Mouse (Mus musculus) midbrain, postnatal 0 days (tissue): ENCODE measurements around the gene Gpatch1. TPM values are rescaled to one million over a fixed set of nuclear protein-coding genes. Genes with fewer than 3 reads are reported as not detected.

Experiments
- ATAC-seq: fragments of 200-750 bp; cut with Nextera tagmentation; 2 replicates; pipeline ENCODE4 v1.8.0; 2017; ENCODE audit warnings: moderate number of reproducible peaks, mild to moderate bottlenecking, moderate TSS enrichment, moderate library complexity; ENCODE audit not compliant: low FRiP score
- DNase-seq: peaks from one replicate; pipeline ENCODE4 v3.0.0-alpha.2; 2015; ENCODE audit warnings: low spot score
- H3K27ac ChIP-seq: fragments of 300-500 bp; sonication (generic); 2 replicates; pipeline ENCODE4 v1.5.1; 2014; ENCODE audit warnings: low read depth, mild to moderate bottlenecking, low read length, mixed read lengths
- H3K27me3 ChIP-seq: fragments of 300-500 bp; sonication (generic); 2 replicates; pipeline ENCODE4 v1.6.1; 2014; ENCODE audit warnings: low read length, control low read depth, mixed read lengths; ENCODE audit not compliant: insufficient read depth
- H3K36me3 ChIP-seq: fragments of 300-500 bp; sonication (generic); 2 replicates; pipeline ENCODE4 v1.6.1; 2014; ENCODE audit warnings: low read length, control low read depth, mixed read lengths; ENCODE audit not compliant: insufficient read depth
- H3K4me1 ChIP-seq: fragments of 300-500 bp; sonication (generic); 2 replicates; pipeline ENCODE4 v1.6.1; 2014; ENCODE audit warnings: mild to moderate bottlenecking, control low read depth, antibody characterized with exemption, low read length, mixed read lengths; ENCODE audit not compliant: insufficient read depth
- H3K4me2 ChIP-seq: fragments of 300-500 bp; sonication (generic); 2 replicates; pipeline ENCODE4 v1.6.1; 2014; ENCODE audit warnings: low read depth, mild to moderate bottlenecking, low read length, mixed read lengths; ENCODE audit not compliant: poor library complexity, severe bottlenecking
- H3K4me3 ChIP-seq: fragments of 300-500 bp; sonication (generic); 2 replicates; pipeline ENCODE4 v1.5.1; 2014; ENCODE audit warnings: low read depth, mild to moderate bottlenecking, low read length, moderate library complexity
- H3K9ac ChIP-seq: fragments of 300-500 bp; sonication (generic); replicated peaks from 2 replicates; pipeline ENCODE4 v1.6.1; 2014; ENCODE audit warnings: mild to moderate bottlenecking, low read length, moderate library complexity, mixed read lengths; ENCODE audit not compliant: poor library complexity, severe bottlenecking
- H3K9me3 ChIP-seq: fragments of 300-500 bp; sonication (generic); 2 replicates; pipeline ENCODE4 v1.6.1; 2016; ENCODE audit warnings: low read length, control low read depth
- CTCF ChIP-seq: IDR thresholded peaks from 2 replicates; pipeline ENCODE4 v1.5.1; 2016; ENCODE audit warnings: antibody characterized with exemption, mild to moderate bottlenecking
- WGBS: fragments of 180-500 bp; shearing (Covaris S2); extraction: QIAGEN DNeasy Blood & Tissue Kit; methylation state at CpG from one replicate; pipeline ENCODE4 v1.1.7; 2014; 5-methylcytosine and 5-hydroxymethylcytosine counted together
- polyA plus RNA-seq: library from polyadenylated mRNA; unstranded; fragments of >200 nt; fragmentation: Nextera tagmentation; extraction: Ambion mirVana; gene quantifications from 2 replicates; pipeline ENCODE4 v1.2.1, GENCODE M21; 2015
- total RNA-seq: library from RNA; depleted of rRNA; stranded (reverse); fragments of >200 nt; gene quantifications from 2 replicates; pipeline ENCODE4 v1.2.3, GENCODE M21; 2014

Gpatch1 gene
- total and polyA plus RNA-seq, 2 experiments from 2014 or later = 8.0 to 21.9 TPM

DNA sequence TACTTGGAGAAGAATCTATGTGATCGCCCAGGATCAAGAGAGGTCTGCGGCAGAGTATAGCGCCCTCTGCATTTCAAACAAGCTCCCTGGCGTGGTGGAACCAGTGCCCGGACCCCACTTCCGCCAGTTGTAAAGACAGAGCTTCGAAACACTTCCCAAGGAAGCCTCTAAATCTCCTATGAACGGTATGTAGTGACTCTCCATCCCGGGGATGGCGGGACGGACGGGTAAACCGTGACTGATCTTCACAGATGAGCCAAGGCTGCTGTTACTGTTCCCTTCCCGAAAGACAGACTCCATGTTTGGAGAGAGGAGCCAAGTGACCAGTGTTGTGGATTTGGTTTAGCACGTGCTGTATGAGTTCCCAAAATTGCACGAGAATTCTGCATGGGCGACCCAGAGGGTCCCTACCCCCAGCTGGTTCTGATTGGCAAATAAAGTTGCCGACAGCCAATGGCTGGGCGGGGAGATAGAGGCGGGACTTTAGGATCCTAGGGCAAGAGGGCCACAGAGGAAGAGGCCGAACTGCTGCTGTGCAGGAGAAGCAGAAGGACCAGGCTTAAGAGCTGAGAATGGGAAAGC is 48.7 kb downstream of the Gpatch1 start:
- Histone ChIP-seq H3K4me3 (peak overlapping the region; percentile 23), H3K9me3 (peaks cover 5% of the 10 kb centered on the region; the same call in 1 of the 2 replicates), H3K27ac (no peak overlapping the region), H3K27me3 (no peaks in the 10 kb centered on the region), H3K9ac (peak overlapping the region; percentile 42; the same call in 1 of the 2 replicates), H3K4me2 (peak overlapping the region; percentile 51), H3K36me3 (peaks cover 4% of the 10 kb centered on the region; the same call in 1 of the 2 replicates), H3K4me1 (no peaks in the 10 kb centered on the region)
- peak; percentile 61 for TF ChIP-seq CTCF
- WGBS = 8% methylated on average over 21 of the region's 21 CpGs
- ATAC-seq (peak; percentile 61), DNase-seq (peak; percentile 55)

- H3K9me3 ChIP-seq = no peaks in the 10 kb centered on the region
- no peak for ATAC-seq
- 0 out of 2 replicates have a peak, but pooled peaks have one; percentile 7 for TF ChIP-seq CTCF
- H3K9ac ChIP-seq = no peak overlapping the region
- no peak for DNase-seq
- H3K27me3 ChIP-seq = no peaks in the 10 kb centered on the region
- H3K36me3 ChIP-seq = no peaks in the 10 kb centered on the region
- no peaks in the 10 kb centered on the region for H3K4me1 ChIP-seq
- H3K4me3 ChIP-seq = no peak overlapping the region
- H3K4me2 ChIP-seq = no peak overlapping the region
- H3K27ac ChIP-seq = no peak overlapping the region
- 74% methylated on average over 5 of the region's 5 CpGs for WGBS
Observed at GRCm38 (mm10) chr7:35267841-35268240, 50.4 kb downstream of the Gpatch1 start.

GRCm38 (mm10) chr7:35266666-35267065 is 51.6 kb downstream of the Gpatch1 start:
- no peak overlapping the region for H3K27ac ChIP-seq
- ATAC-seq = no peak
- no peak overlapping the region for H3K4me3 ChIP-seq
- no peaks in the 10 kb centered on the region for H3K27me3 ChIP-seq
- DNase-seq = no peak
- no peak overlapping the region for H3K9ac ChIP-seq
- no peak overlapping the region for H3K4me2 ChIP-seq
- H3K36me3 ChIP-seq = no peaks in the 10 kb centered on the region
- 78% methylated on average over 4 of the region's 4 CpGs for WGBS
- H3K9me3 ChIP-seq = no peaks in the 10 kb centered on the region
- TF ChIP-seq CTCF = peak; percentile 54
- no peaks in the 10 kb centered on the region for H3K4me1 ChIP-seq

DNA sequence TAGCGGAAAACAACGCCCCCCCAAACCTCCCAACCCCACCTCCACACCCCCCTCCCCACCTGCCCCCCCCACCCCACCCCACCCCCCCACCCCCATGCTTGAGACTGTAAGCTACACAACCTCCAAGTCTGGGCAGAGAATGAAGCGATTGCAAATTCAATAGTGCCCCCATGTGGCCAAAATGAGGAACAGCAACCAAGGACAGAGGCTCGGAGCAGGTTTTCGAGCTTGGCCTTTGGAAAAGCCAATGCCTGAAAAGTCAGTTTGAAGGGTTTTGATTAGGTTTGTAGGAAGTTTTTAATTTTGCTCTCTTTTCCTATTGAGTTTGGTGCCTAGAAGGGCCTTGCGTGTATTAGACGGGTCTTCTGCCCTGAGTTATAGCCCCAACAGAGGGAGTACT is 53.5 kb downstream of the Gpatch1 start:
- WGBS = 9% methylated on average over 7 of the region's 7 CpGs
- ATAC-seq (no peak), DNase-seq (peak; percentile 58)
- peak; percentile 80 for TF ChIP-seq CTCF
- Histone ChIP-seq H3K4me2 (no peak overlapping the region), H3K4me1 (no peaks in the 10 kb centered on the region), H3K4me3 (no peak overlapping the region), H3K36me3 (no peaks in the 10 kb centered on the region), H3K27ac (no peak overlapping the region), H3K9me3 (no peaks in the 10 kb centered on the region), H3K27me3 (no peaks in the 10 kb centered on the region), H3K9ac (no peak overlapping the region)

DNA sequence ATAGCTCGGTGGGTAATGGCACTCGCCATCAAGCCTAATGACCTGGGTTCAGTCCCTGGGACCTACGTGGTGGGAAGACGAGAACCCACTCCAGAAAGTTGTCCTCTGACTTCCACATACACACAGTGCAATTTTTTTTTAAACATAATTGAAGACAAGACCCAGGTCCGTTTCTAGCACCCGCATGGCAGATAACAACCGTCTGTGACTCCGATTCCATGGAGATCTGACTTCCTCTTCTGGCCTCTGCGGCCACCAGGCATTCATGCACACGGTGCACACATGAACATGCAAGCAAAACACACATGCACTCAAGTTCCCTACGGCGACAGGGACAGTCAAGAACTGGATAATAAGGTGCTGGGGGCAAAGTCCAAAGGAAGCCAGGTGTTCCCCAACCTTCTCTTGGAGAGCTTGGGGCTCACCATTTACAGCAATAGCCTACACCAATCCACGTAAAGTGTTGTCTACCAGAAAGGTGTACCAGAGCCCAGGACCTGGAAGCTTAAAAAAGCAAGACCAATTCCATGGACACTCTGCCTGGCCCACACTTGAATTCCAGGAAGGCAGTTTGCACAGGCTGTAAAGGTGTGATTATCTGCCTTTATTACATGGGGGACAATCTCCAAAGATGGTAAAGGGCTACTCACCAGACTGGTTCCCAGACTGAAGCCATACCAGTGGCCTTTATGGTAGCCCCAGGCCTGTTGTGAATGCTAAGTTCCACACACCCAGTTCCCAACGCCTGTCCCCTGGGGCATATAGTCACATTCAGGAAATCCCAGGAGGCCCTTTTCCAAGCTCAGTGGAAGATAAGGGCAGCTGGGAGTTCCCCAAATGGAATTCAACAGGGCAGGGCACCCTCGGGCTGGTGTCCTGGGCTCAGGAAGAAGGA is 54.4 kb downstream of the Gpatch1 start:
- no peak overlapping the region for H3K4me2 ChIP-seq
- ATAC-seq = no peak
- TF ChIP-seq CTCF = no peak

DNA sequence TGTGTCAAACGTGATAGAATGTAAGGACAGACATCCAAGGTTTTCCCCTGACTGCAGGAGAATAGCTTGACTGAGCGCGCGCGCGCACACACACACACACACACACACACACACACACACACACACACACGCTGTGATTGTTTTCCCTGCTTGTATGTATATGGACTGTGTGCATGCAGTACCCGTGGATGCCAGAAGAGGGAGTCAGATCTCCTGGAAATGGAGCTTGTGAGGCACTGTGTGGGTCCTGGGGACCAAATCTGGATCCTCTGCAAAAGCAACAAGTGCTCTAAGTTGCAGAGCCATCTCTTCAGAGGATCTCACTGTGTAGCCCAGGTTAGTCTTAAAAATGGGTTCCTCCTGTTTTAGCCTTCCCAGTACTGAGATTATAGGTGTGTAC is 58.9 kb downstream of the Gpatch1 start:
- H3K36me3 ChIP-seq = no peaks in the 10 kb centered on the region
- H3K4me3 ChIP-seq = no peak overlapping the region
- ATAC-seq (no peak), DNase-seq (no peak)
- WGBS = 94% methylated on average over 8 of the region's 8 CpGs
- no peaks in the 10 kb centered on the region for H3K4me1 ChIP-seq
- H3K9ac ChIP-seq = no peak overlapping the region
- H3K4me2 ChIP-seq = no peak overlapping the region
- H3K27ac ChIP-seq = no peak overlapping the region
- no peaks in the 10 kb centered on the region for H3K9me3 ChIP-seq
- no peaks in the 10 kb centered on the region for H3K27me3 ChIP-seq
- TF ChIP-seq CTCF = peak; percentile 57

More for the DNA sequence above, 54.4 kb downstream of the Gpatch1 start:
- WGBS = 86% methylated on average over 15 of the region's 15 CpGs
- Histone ChIP-seq H3K36me3 (no peaks in the 10 kb centered on the region), H3K9me3 (no peaks in the 10 kb centered on the region), H3K27me3 (no peaks in the 10 kb centered on the region), H3K4me3 (no peak overlapping the region), H3K9ac (no peak overlapping the region), H3K27ac (no peak overlapping the region), H3K4me1 (no peaks in the 10 kb centered on the region)
- no peak for DNase-seq
